Mouse (Mus musculus): ENCODE measurements around the gene Bivm. TPM values are rescaled to one million over a fixed set of nuclear protein-coding genes. Genes with fewer than 3 reads are reported as not detected.

The Bivm gene
- polyA plus RNA-seq, 1 experiment from 2014 or later, result 18.2 TPM

DNA sequence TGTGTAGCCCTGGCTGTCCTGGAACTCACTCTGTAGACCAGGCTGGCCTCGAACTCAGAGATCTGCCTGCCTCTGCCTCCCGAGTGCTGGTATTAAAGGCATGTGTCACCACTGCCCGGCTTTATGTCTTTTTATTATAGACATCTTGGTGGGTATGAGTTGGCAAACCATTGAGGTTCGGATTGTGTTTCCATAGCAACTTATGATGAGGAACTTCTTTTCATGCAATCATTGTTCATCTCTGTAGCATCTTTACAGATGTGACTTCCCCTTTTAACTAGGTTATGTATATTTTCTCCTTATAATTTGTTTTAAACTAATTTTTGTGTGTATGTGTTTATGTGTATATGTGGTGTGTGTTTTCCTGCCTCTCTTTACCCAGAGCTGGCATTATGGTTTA, 6.8 kb downstream of the Bivm start:
- 87% methylated on average over 4 of the region's 4 CpGs for WGBS
- Histone ChIP-seq H3K27me3 (ENCODE audit: control insufficient read depth, insufficient read depth, low read depth, low read length) (no peaks in the 10 kb centered on the region), H3K27ac (ENCODE audit: low read length) (no peak overlapping the region), H3K9ac (ENCODE audit: low read length) (no peak overlapping the region), H3K4me2 (ENCODE audit: low read depth, low read length) (no peak overlapping the region), H3K9me3 (ENCODE audit: control insufficient read depth, low read length) (no peaks in the 10 kb centered on the region), H3K36me3 (ENCODE audit: control insufficient read depth, insufficient read depth, low read length) (peaks cover 5% of the 10 kb centered on the region), H3K4me3 (ENCODE audit: low read length) (no peak overlapping the region), H3K4me1 (replicated peaks; ENCODE audit: control insufficient read depth, insufficient read depth, low read length) (peaks cover 2% of the 10 kb centered on the region; the same call in 1 of the 2 replicates)
- ATAC-seq (ENCODE audit: low read depth), result no peak

DNA sequence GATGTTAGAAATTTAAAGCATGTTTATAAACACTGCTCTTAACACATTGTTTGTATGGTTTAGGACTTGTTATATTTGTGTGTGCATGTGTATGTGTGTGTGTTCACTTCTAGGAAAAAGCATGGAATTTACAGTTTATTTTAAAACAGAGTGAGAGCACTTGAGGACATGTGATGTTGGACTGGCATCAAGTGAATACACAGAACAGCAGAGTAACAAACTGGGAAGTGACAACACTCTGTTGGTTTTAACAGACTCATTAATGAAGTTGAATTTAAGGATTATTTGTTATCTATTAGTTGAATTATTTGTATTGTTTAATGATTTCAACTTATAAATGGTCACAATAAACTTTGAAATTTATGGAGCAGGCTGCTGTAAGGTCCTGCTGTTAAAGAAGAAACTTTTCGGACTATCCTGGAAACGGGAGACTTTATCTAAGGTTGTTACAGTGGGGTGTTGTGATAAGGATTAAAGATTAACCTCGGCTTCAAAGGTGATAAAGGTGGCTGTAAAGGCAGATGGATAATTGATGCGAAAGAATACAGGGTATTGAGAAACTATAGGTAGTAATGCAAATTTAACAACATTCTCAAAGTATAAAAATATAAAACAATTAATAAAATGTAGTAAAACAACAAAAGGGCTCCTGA, 11.3 kb downstream of the Bivm start:
- Histone ChIP-seq H3K4me3 (ENCODE audit: low read length) (no peak overlapping the region), H3K27me3 (ENCODE audit: control insufficient read depth, insufficient read depth, low read depth, low read length) (no peaks in the 10 kb centered on the region), H3K4me2 (ENCODE audit: low read depth, low read length) (no peak overlapping the region), H3K9ac (ENCODE audit: low read length) (no peak overlapping the region), H3K9me3 (ENCODE audit: control insufficient read depth, low read length) (no peaks in the 10 kb centered on the region), H3K36me3 (ENCODE audit: control insufficient read depth, insufficient read depth, low read length) (peaks cover 5% of the 10 kb centered on the region), H3K4me1 (replicated peaks; ENCODE audit: control insufficient read depth, insufficient read depth, low read length) (no peaks in the 10 kb centered on the region), H3K27ac (ENCODE audit: low read length) (no peak overlapping the region)
- 55% methylated on average over 4 of the region's 4 CpGs for WGBS
- no peak for ATAC-seq (ENCODE audit: low read depth)

DNA sequence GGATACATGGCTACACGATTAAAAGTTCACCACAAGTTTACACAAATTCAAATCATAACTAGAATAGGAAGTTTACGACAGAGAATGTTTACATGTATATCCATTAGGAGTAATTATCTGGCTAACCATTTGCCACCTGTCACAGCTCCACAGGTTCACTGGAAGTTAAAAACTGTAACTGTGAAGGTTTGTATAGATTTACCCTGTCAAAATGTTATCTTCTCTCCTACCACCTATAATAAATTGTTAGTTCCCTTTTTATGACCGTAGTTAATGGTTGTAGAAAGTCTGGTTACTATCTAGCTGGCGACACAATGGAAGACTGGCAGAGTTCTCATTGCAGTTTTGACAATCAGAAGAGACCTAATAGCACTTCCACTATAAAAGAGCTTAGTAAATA, 21.5 kb downstream of the Bivm start:
- no peak overlapping the region for H3K4me3 ChIP-seq (ENCODE audit: low read length)
- no peaks in the 10 kb centered on the region for H3K4me1 ChIP-seq (replicated peaks; ENCODE audit: control insufficient read depth, insufficient read depth, low read length)
- no peaks in the 10 kb centered on the region for H3K27me3 ChIP-seq (ENCODE audit: control insufficient read depth, insufficient read depth, low read depth, low read length)
- ATAC-seq (ENCODE audit: low read depth), result no peak
- H3K9ac ChIP-seq (ENCODE audit: low read length), result no peak overlapping the region
- peaks cover 14% of the 10 kb centered on the region for H3K36me3 ChIP-seq (ENCODE audit: control insufficient read depth, insufficient read depth, low read length)
- no peak overlapping the region for H3K27ac ChIP-seq (ENCODE audit: low read length)
- H3K9me3 ChIP-seq (ENCODE audit: control insufficient read depth, low read length), result no peaks in the 10 kb centered on the region
- WGBS, result 51% methylated on average over 4 of the region's 4 CpGs
- no peak overlapping the region for H3K4me2 ChIP-seq (ENCODE audit: low read depth, low read length)

DNA sequence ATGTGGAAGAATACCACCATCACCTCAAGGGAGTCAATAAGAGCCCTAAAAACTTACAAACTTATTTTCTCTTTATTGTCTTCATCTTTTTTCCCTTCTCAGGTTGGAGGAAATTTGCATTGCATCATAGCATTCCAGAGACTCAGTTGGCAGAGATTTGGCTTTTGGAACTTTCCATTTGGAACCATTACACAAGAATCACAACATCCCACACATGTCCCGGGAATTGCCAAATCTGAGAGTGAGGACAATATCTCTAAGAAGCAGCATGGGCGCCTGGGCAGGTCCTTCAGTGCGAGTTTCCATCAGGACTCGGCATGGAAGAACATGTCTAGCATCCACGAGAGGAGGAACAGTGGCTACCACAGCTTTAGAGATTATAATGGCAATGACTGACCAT, 24.0 kb downstream of the Bivm start:
- no peak for ATAC-seq (ENCODE audit: low read depth)
- WGBS, result 91% methylated on average over 5 of the region's 5 CpGs
- no peak overlapping the region for H3K9ac ChIP-seq (ENCODE audit: low read length)
- no peak overlapping the region for H3K4me2 ChIP-seq (ENCODE audit: low read depth, low read length)
- no peak overlapping the region for H3K27ac ChIP-seq (ENCODE audit: low read length)
- H3K4me3 ChIP-seq (ENCODE audit: low read length), result no peak overlapping the region
- no peaks in the 10 kb centered on the region for H3K27me3 ChIP-seq (ENCODE audit: control insufficient read depth, insufficient read depth, low read depth, low read length)
- peaks cover 14% of the 10 kb centered on the region for H3K36me3 ChIP-seq (ENCODE audit: control insufficient read depth, insufficient read depth, low read length)
- H3K9me3 ChIP-seq (ENCODE audit: control insufficient read depth, low read length), result no peaks in the 10 kb centered on the region
- peaks cover 3% of the 10 kb centered on the region; the same call in 1 of the 2 replicates for H3K4me1 ChIP-seq (replicated peaks; ENCODE audit: control insufficient read depth, insufficient read depth, low read length)

DNA sequence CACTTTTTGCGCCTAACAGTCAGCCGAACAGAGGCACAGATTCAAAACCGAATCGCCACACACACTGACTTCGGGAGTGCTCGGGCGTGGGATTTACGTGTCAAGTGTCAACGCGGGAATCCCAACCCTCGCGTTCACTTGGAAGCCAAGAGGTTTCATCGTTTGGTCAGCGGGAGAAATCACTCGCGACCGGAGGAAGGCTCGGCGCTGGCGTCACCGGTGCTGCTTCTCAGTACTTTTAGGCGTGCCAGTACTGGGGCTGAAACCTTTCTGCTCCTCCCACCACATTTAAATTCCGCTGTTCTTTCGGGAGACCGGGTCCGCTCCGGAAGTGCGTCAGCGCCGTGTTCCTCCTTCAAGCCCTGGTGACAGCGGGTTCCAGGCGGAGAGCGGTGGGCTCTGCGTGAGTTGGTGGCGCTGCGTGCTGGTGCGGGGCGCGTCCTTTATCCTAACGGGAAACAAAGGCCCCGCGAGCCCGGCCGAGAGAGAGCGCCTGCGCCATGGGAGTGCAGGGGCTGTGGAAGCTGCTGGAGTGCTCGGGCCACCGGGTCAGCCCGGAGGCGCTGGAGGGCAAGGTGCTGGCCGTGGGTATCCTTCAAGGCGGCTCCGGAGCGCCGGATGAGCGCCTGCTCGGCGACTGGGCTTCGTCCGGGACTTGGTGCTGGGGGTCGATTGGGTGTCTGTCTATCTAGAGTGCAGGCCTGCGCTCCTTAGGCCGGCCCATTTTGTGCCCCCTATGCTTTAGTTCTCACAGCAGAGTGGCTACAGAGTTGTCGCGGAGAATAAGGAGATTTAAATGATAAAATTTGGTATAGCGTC, 29.0 kb downstream of the Bivm start, which contains the start of gene Ercc5:
Gene Ercc5, plus strand, starts transcription at position 182 of the 819 bp plus-strand sequence.
- peaks cover 3% of the 10 kb centered on the region; the same call in 1 of the 2 replicates for H3K4me1 ChIP-seq (replicated peaks; ENCODE audit: control insufficient read depth, insufficient read depth, low read length)
- peak within 1 kb of the TSS; percentile 67 for H3K4me2 ChIP-seq (ENCODE audit: low read depth, low read length)
- peak within 1 kb of the TSS; percentile 66 for H3K4me3 ChIP-seq (ENCODE audit: low read length)
- H3K27me3 ChIP-seq (ENCODE audit: control insufficient read depth, insufficient read depth, low read depth, low read length), result no peaks in the 10 kb centered on the region
- ATAC-seq (ENCODE audit: low read depth), result peak; percentile 98
- WGBS, result 0% methylated on average over 66 of the region's 66 CpGs
- peak within 1 kb of the TSS; percentile 80 for H3K9ac ChIP-seq (ENCODE audit: low read length)
- H3K27ac ChIP-seq (ENCODE audit: low read length), result peak within 1 kb of the TSS; percentile 87
- H3K9me3 ChIP-seq (ENCODE audit: control insufficient read depth, low read length), result no peaks in the 10 kb centered on the region
- peaks cover 8% of the 10 kb centered on the region for H3K36me3 ChIP-seq (ENCODE audit: control insufficient read depth, insufficient read depth, low read length)

DNA sequence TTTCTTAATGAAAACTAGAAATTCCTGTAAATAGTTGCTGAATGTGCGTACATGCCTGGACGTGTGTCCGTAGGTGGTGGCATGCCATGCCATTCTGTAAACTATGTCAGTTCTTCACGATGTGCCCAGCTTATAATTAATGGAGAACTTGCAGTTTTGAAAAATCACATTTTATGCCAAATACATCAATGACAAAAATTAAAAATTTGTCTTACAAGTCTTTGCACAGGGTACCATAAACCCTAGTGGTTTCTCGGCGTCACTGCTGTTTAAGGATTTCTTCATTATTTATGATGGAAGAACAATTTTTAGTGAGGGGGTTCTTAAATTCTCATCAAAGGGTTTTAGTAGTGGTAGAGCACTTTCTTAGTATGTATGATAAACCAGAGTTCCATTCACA, 29.9 kb downstream of the Bivm start:
- peak overlapping the region; percentile 80 for H3K9ac ChIP-seq (ENCODE audit: low read length)
- H3K36me3 ChIP-seq (ENCODE audit: control insufficient read depth, insufficient read depth, low read length), result peaks cover 2% of the 10 kb centered on the region; the same call in 1 of the 2 replicates
- peak overlapping the region; percentile 17; the same call in 1 of the 2 replicates for H3K27ac ChIP-seq (ENCODE audit: low read length)
- no peaks in the 10 kb centered on the region for H3K9me3 ChIP-seq (ENCODE audit: control insufficient read depth, low read length)
- no peak for ATAC-seq (ENCODE audit: low read depth)
- H3K4me1 ChIP-seq (replicated peaks; ENCODE audit: control insufficient read depth, insufficient read depth, low read length), result peaks cover 3% of the 10 kb centered on the region; the same call in 1 of the 2 replicates
- H3K4me3 ChIP-seq (ENCODE audit: low read length), result peak overlapping the region; percentile 66
- H3K27me3 ChIP-seq (ENCODE audit: control insufficient read depth, insufficient read depth, low read depth, low read length), result no peaks in the 10 kb centered on the region
- 17% methylated on average over 6 of the region's 6 CpGs for WGBS
- H3K4me2 ChIP-seq (ENCODE audit: low read depth, low read length), result peak overlapping the region; percentile 67

DNA sequence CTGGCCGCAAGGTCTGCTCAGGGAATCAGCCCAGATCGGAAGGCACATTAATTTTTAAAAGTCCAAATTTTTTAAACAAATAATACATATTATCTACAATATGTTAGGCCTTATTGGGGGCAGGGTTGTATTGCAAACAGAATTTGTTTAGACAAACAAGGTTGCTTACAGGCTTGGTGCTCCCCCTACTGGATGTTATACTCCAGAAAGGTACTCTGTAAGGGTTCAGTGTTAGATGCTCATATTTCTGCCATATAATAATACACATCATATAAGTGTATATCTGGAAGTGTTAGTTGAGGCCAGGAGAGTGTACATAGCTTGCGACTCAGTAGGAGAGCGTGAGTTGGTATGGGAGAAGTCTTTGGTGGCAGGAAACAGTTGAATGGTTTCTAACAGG, 36.5 kb downstream of the Bivm start:
- peaks cover 13% of the 10 kb centered on the region; the same call in 1 of the 2 replicates for H3K36me3 ChIP-seq (ENCODE audit: control insufficient read depth, insufficient read depth, low read length)
- 91% methylated on average over 4 of the region's 4 CpGs for WGBS
- H3K27me3 ChIP-seq (ENCODE audit: control insufficient read depth, insufficient read depth, low read depth, low read length), result no peaks in the 10 kb centered on the region
- H3K9ac ChIP-seq (ENCODE audit: low read length), result no peak overlapping the region
- H3K4me3 ChIP-seq (ENCODE audit: low read length), result no peak overlapping the region
- no peaks in the 10 kb centered on the region for H3K9me3 ChIP-seq (ENCODE audit: control insufficient read depth, low read length)
- ATAC-seq (ENCODE audit: low read depth), result no peak
- no peak overlapping the region for H3K27ac ChIP-seq (ENCODE audit: low read length)
- H3K4me2 ChIP-seq (ENCODE audit: low read depth, low read length), result no peak overlapping the region
- no peaks in the 10 kb centered on the region for H3K4me1 ChIP-seq (replicated peaks; ENCODE audit: control insufficient read depth, insufficient read depth, low read length)

DNA sequence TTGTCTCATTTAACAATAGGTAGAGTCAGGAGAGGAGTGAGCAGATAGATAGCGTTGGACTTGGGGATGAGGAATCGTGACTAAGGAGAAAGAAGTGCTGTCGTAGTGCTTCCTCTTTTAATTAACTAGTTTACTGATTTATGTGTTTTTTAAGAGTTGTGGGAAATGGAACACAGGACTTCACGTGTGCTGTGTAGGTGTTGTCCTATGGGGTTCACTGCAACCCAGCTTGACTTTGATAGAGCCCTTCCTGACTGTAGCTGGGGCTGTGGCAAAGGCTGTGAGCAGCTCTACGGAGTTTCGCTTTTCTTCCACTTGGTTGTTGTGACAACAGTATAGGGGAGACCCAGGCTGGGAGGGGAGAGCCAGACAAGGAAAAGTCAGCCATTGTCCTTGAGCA, 39.6 kb downstream of the Bivm start:
- no peaks in the 10 kb centered on the region for H3K9me3 ChIP-seq (ENCODE audit: control insufficient read depth, low read length)
- no peak overlapping the region for H3K4me2 ChIP-seq (ENCODE audit: low read depth, low read length)
- H3K4me1 ChIP-seq (replicated peaks; ENCODE audit: control insufficient read depth, insufficient read depth, low read length), result no peaks in the 10 kb centered on the region
- no peak overlapping the region for H3K9ac ChIP-seq (ENCODE audit: low read length)
- no peak overlapping the region for H3K4me3 ChIP-seq (ENCODE audit: low read length)
- peaks cover 31% of the 10 kb centered on the region; the same call in 1 of the 2 replicates for H3K36me3 ChIP-seq (ENCODE audit: control insufficient read depth, insufficient read depth, low read length)
- no peak overlapping the region for H3K27ac ChIP-seq (ENCODE audit: low read length)
- no peak for ATAC-seq (ENCODE audit: low read depth)
- WGBS, result 90% methylated on average over 6 of the region's 6 CpGs
- H3K27me3 ChIP-seq (ENCODE audit: control insufficient read depth, insufficient read depth, low read depth, low read length), result no peaks in the 10 kb centered on the region

DNA sequence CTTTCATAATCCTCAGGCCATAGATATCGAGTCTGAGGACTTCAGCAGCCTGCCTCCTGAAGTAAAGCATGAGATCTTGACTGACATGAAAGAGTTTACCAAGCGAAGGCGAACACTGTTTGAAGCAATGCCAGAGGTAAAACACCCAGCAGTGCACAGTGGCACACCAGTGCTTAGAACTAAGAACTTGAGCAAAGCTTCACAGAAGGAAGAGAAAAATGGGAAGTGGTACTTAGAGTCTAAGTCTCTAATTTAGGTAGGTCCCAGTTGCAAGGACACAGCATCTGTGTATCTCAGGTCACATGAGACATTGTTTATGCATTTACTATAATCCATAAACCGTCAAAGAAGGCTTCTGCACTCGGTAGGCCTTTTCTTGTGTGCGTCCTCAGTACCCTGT, 43.1 kb downstream of the Bivm start:
- WGBS, result 93% methylated on average over 6 of the region's 6 CpGs
- Histone ChIP-seq H3K9me3 (ENCODE audit: control insufficient read depth, low read length) (no peaks in the 10 kb centered on the region), H3K27me3 (ENCODE audit: control insufficient read depth, insufficient read depth, low read depth, low read length) (no peaks in the 10 kb centered on the region), H3K4me1 (replicated peaks; ENCODE audit: control insufficient read depth, insufficient read depth, low read length) (no peaks in the 10 kb centered on the region), H3K4me2 (ENCODE audit: low read depth, low read length) (no peak overlapping the region), H3K4me3 (ENCODE audit: low read length) (no peak overlapping the region), H3K36me3 (ENCODE audit: control insufficient read depth, insufficient read depth, low read length) (peaks cover 42% of the 10 kb centered on the region), H3K27ac (ENCODE audit: low read length) (no peak overlapping the region), H3K9ac (ENCODE audit: low read length) (no peak overlapping the region)
- no peak for ATAC-seq (ENCODE audit: low read depth)
